Mouse (Mus musculus) erythroblast, embryonic 14.5 days (primary cell): ENCODE data around the gene Tubd1.

Experiments
- GATA1 ChIP-seq: IDR thresholded peaks from 2 replicates; pipeline ENCODE4 v1.6.1; 2012; ENCODE audit warnings: low read length, inconsistent platforms, mixed read lengths
- TAL1 ChIP-seq: IDR thresholded peaks from 3 replicates; pipeline ENCODE4 v1.6.1; 2012; ENCODE audit warnings: low read length, inconsistent platforms, mixed read lengths

DNA sequence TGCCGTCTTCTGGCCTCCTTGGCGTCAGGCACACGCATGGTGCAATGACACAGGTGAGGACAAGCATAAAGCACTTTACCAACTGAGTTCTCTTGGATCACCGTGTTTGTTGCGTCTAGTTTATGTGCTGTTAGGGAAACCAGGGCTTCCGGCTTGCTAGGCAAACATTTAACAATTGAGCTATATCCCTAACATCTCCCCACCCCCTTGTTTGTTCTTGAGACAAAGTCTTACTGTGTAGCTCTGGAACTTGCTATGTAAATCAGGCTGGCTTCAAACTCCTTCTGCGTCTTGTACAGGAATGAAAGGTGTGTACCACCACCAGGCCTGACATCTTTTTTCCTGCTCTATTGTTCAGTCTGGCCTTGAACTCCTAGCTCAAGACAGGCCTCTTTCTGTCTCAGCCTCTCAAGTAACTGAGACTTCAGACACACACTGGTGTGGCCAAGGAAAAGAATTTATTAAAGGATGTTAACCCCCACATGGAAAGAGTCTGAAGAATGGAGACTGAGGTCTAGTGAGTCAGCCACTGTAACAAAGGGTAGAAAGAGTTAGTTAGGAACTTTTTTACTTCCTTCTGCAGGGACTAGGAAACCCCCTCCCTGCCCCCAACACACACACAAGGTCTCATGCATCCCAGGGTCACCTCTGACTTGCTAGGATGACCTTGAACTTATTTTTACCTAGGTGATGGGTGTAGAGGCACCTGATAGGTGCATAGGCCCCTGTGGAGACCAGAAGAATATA, 31.0 kb downstream of the Tubd1 start:
- TF ChIP-seq GATA1 (no peak), TAL1 (no peak)
